Mouse (Mus musculus) CH12.LX (cell line): ENCODE measurements around the gene Gtsf2. TPM values are rescaled to one million over a fixed set of nuclear protein-coding genes. Genes with fewer than 3 reads are reported as not detected.
A peak's percentile ranks its signal among the peaks of the same experiment; 100 is the strongest.

Experiments
- DNase-seq: peaks from one replicate; pipeline ENCODE4 v3.0.0-alpha.2; 2013; ENCODE audit errors: extremely low read depth
- H3K27ac ChIP-seq: 2 replicates; pipeline ENCODE4 v1.5.1; 2012; ENCODE audit warnings: low read depth, mild to moderate bottlenecking, control low read depth, moderate library complexity; ENCODE audit not compliant: insufficient read depth
- H3K27me3 ChIP-seq: replicated peaks from 2 replicates; pipeline ENCODE3; 2012; ENCODE audit warnings: inconsistent platforms
- H3K36me3 ChIP-seq, 2 experiments: replicated peaks in 1 of 2; 2 replicates each; pipeline versions ENCODE3 to v1.6.1; 2012; ENCODE audit warnings: inconsistent platforms in 1 of 2, low read length in 1 of 2, mild to moderate bottlenecking in 1 of 2, mixed read lengths in 1 of 2, moderate library complexity in 1 of 2; ENCODE audit not compliant: control insufficient read depth in 1 of 2, insufficient read depth in 1 of 2
- H3K4me1 ChIP-seq, 2 experiments: 2 replicates each; pipeline ENCODE4 v1.6.1; 2012; ENCODE audit warnings: inconsistent platforms in 1 of 2, moderate library complexity in 1 of 2; ENCODE audit not compliant: insufficient read depth in 2 of 2, control insufficient read depth in 1 of 2
- H3K4me2 ChIP-seq: 2 replicates; pipeline ENCODE4 v1.6.1; 2012; ENCODE audit warnings: low read depth, mild to moderate bottlenecking, control low read depth; ENCODE audit not compliant: poor library complexity, insufficient read depth, severe bottlenecking
- H3K4me3 ChIP-seq, 3 experiments: fragments of 150-350 bp in 1 of 3; sonication (generic) in 1 of 3; replicated peaks in 1 of 3; 2 replicates each; pipeline versions ENCODE3 to v1.5.1; 2011 to 2012; ENCODE audit warnings: low read depth in 2 of 3, low read length in 2 of 3, mild to moderate bottlenecking in 2 of 3, moderate library complexity in 2 of 3, control low read depth in 1 of 3, improper control_type of control experiment in 1 of 3, inconsistent platforms in 1 of 3, mixed read lengths in 1 of 3; ENCODE audit not compliant: poor library complexity in 1 of 3
- H3K79me2 ChIP-seq: replicated peaks from 2 replicates; pipeline ENCODE4 v1.6.1; 2012; ENCODE audit warnings: mild to moderate bottlenecking, moderate library complexity; ENCODE audit not compliant: control insufficient read depth, poor library complexity, insufficient read depth, severe bottlenecking; ENCODE audit errors: extremely low read depth
- H3K9ac ChIP-seq: 2 replicates; pipeline ENCODE4 v1.6.1; 2012; ENCODE audit warnings: low read depth, mild to moderate bottlenecking, control low read depth, moderate library complexity; ENCODE audit not compliant: insufficient read depth
- H3K9me3 ChIP-seq: replicated peaks from 2 replicates; pipeline ENCODE3; 2012; ENCODE audit warnings: low read length, inconsistent platforms, mixed read lengths
- BHLHE40 ChIP-seq: IDR thresholded peaks from 2 replicates; pipeline ENCODE4 v1.6.1; 2011; ENCODE audit warnings: mild to moderate bottlenecking, low read depth, low read length, improper control_type of control experiment
- CHD2 ChIP-seq: IDR thresholded peaks from 2 replicates; pipeline ENCODE4 v1.6.1; 2011; ENCODE audit warnings: low read length, improper control_type of control experiment
- CTCF ChIP-seq, 2 experiments: IDR thresholded peaks in 1 of 2; conservative IDR thresholded peaks in 1 of 2; 2 replicates each; pipeline ENCODE4 v1.5.1; 2011 to 2012; ENCODE audit warnings: low read depth in 2 of 2, low read length in 2 of 2, improper control_type of control experiment in 1 of 2, inconsistent platforms in 1 of 2, mild to moderate bottlenecking in 1 of 2, moderate library complexity in 1 of 2
- E2F4 ChIP-seq: IDR thresholded peaks from 2 replicates; pipeline ENCODE4 v1.6.1; 2011; ENCODE audit warnings: low read depth, low read length, improper control_type of control experiment; ENCODE audit not compliant: insufficient replicate concordance
- ELF1 ChIP-seq: IDR thresholded peaks from 2 replicates; pipeline ENCODE4 v1.6.1; 2014; ENCODE audit warnings: low read depth, mild to moderate bottlenecking, inconsistent platforms, low read length, improper control_type of control experiment
- EP300 ChIP-seq: IDR thresholded peaks from 2 replicates; pipeline ENCODE4 v1.6.1; 2011; ENCODE audit warnings: low read length, improper control_type of control experiment
- HCFC1 ChIP-seq: IDR thresholded peaks from 2 replicates; pipeline ENCODE4 v1.6.1; 2012; ENCODE audit warnings: low read depth, mild to moderate bottlenecking, inconsistent platforms, low read length, improper control_type of control experiment
- JUND ChIP-seq: conservative IDR thresholded peaks from 2 replicates; pipeline ENCODE4 v1.6.1; 2011; ENCODE audit warnings: low read depth, low read length, improper control_type of control experiment
- KAT2A ChIP-seq: IDR thresholded peaks from 2 replicates; pipeline ENCODE4 v1.6.1; 2012; ENCODE audit warnings: low read length, improper control_type of control experiment, inconsistent platforms; ENCODE audit not compliant: insufficient replicate concordance
- MAFK ChIP-seq: IDR thresholded peaks from 2 replicates; pipeline ENCODE4 v1.6.1; 2011; ENCODE audit warnings: low read length, improper control_type of control experiment; ENCODE audit not compliant: insufficient replicate concordance
- MAX ChIP-seq: IDR thresholded peaks from 2 replicates; pipeline ENCODE4 v1.6.1; 2011; ENCODE audit warnings: low read length, improper control_type of control experiment
- MAZ ChIP-seq: IDR thresholded peaks from 2 replicates; pipeline ENCODE4 v1.6.1; 2012; ENCODE audit warnings: low read depth, mild to moderate bottlenecking, inconsistent platforms, low read length, improper control_type of control experiment, moderate library complexity
- MEF2A ChIP-seq: IDR thresholded peaks from 2 replicates; pipeline ENCODE4 v1.6.1; 2014; ENCODE audit warnings: low read depth, mild to moderate bottlenecking, inconsistent platforms, low read length, improper control_type of control experiment, borderline replicate concordance
- MYC ChIP-seq: IDR thresholded peaks from 2 replicates; pipeline ENCODE4 v1.6.1; 2011; ENCODE audit warnings: low read depth, mild to moderate bottlenecking, improper control_type of control experiment, low read length
- NELFE ChIP-seq: IDR thresholded peaks from 2 replicates; pipeline ENCODE4 v1.6.1; 2011; ENCODE audit warnings: low read depth, low read length, improper control_type of control experiment
- NRF1 ChIP-seq: IDR thresholded peaks from 2 replicates; pipeline ENCODE4 v1.6.1; 2014; ENCODE audit warnings: low read depth, mild to moderate bottlenecking, inconsistent platforms, low read length, improper control_type of control experiment, moderate library complexity
- POLR2A ChIP-seq: IDR thresholded peaks from 2 replicates; pipeline ENCODE4 v1.6.1; 2011; ENCODE audit warnings: low read depth, mild to moderate bottlenecking, improper control_type of control experiment, low read length
- POLR2AphosphoS2 ChIP-seq: IDR thresholded peaks from 2 replicates; pipeline ENCODE4 v1.6.1; 2011; ENCODE audit warnings: low read depth, low read length, improper control_type of control experiment
- RAD21 ChIP-seq: IDR thresholded peaks from 2 replicates; pipeline ENCODE4 v1.6.1; 2011; ENCODE audit warnings: low read depth, mild to moderate bottlenecking, low read length, improper control_type of control experiment, moderate library complexity
- SIN3A ChIP-seq: IDR thresholded peaks from 2 replicates; pipeline ENCODE4 v1.6.1; 2012; ENCODE audit warnings: low read length, improper control_type of control experiment, inconsistent platforms
- SMC3 ChIP-seq: IDR thresholded peaks from 2 replicates; pipeline ENCODE4 v1.6.1; 2011; ENCODE audit warnings: low read depth, low read length, improper control_type of control experiment
- TBP ChIP-seq: conservative IDR thresholded peaks from 2 replicates; pipeline ENCODE4 v1.6.1; 2011; ENCODE audit warnings: low read depth, low read length, improper control_type of control experiment
- ZC3H11A ChIP-seq: IDR thresholded peaks from 2 replicates; pipeline ENCODE4 v1.6.1; 2012; ENCODE audit warnings: low read depth, mild to moderate bottlenecking, inconsistent platforms, low read length, improper control_type of control experiment
- ZKSCAN1 ChIP-seq: IDR thresholded peaks from 2 replicates; pipeline ENCODE4 v1.6.1; 2012; ENCODE audit warnings: low read depth, inconsistent platforms, low read length, improper control_type of control experiment, borderline replicate concordance
- ZMIZ1 ChIP-seq: IDR thresholded peaks from 2 replicates; pipeline ENCODE4 v1.6.1; 2012; ENCODE audit warnings: low read depth, mild to moderate bottlenecking, inconsistent platforms, low read length, improper control_type of control experiment
- dilution Hi-C: fragments of 300-500 bp; cut with MboI; formaldehyde crosslinking; loops from 2 replicates; pipeline ENCODE4 v1.14.3; 2020; ENCODE audit warnings: low sequenced_read_pairs; ENCODE audit not compliant: extremely low pct_unique_long_range_greater_than_20kb, extremely low pct_ligation_motif_present
- in situ Hi-C: fragments of 300-500 bp; cut with MboI; formaldehyde crosslinking; loops from 3 replicates; pipeline ENCODE4 v1.14.3; 2019; ENCODE audit warnings: low sequenced_read_pairs, low pct_ligation_motif_present, low pct_unique_long_range_greater_than_20kb, mixed read lengths
- polyA plus RNA-seq: library from polyadenylated mRNA; unstranded; fragments of >175 nt; gene quantifications from 2 replicates; pipeline ENCODE4 v1.2.1, GENCODE M21; 2012; ENCODE audit warnings: low read depth; ENCODE audit not compliant: insufficient read length
- total RNA-seq, 2 experiments: library from RNA; depleted of rRNA; stranded (reverse); fragments of 300-350 nt in 1 of 2; fragments of >200 nt in 1 of 2; gene quantifications; 2 replicates each; pipeline ENCODE4 v1.2.3; 2012 to 2014

Gene Gtsf2
- total and polyA plus RNA-seq, 3 experiments = not detected

DNA sequence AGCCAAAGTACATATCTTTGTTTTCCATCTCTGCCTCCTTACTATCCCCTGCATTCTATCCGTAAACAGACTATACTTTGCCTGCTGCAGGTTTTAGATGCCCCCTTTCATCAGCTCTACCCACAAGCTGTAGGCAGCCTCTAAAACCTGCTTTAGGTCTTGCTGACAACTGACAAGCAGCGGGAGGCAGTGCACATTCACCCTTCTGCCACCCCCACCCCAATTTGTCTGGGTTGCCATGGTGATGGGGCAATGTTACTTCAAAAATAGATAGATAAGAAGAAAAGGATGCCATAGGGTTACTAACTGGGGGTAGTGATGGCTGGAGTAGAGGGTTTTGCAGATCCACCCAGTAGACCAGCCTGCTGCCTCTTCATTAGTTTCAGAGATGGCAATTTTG, 36.2 kb upstream of the Gtsf2 start:
- H3K36me3 ChIP-seq = peaks cover 83 to 96% of the 10 kb centered on the region in 2 experiments
- TF ChIP-seq ZMIZ1 = no peak
- TF ChIP-seq MAFK = no peak
- TF ChIP-seq RAD21 = no peak
- no peak for TF ChIP-seq NELFE
- no peak for TF ChIP-seq TBP
- no peak for TF ChIP-seq MYC
- no peak for TF ChIP-seq KAT2A
- TF ChIP-seq NRF1 = no peak
- no peak for TF ChIP-seq BHLHE40
- no peak for TF ChIP-seq CTCF (conservative IDR thresholded peaks at IDR 0.05 in 1 of 2, IDR thresholded peaks at IDR 0.05 in 1 of 2; ENCODE audit: low read depth in 2 of 2, low read length in 2 of 2)
- TF ChIP-seq E2F4 = no peak
- H3K4me2 ChIP-seq = no peak overlapping the region
- no peaks in the 10 kb centered on the region for H3K27me3 ChIP-seq
- H3K4me1 ChIP-seq = peaks cover 0 to 25% of the 10 kb centered on the region in 2 experiments; a peak in 2 of 4 replicates
- no peaks in the 10 kb centered on the region for H3K79me2 ChIP-seq
- dilution Hi-C loops = no loop called here
- no peak overlapping the region for H3K4me3 ChIP-seq
- H3K27ac ChIP-seq = no peak overlapping the region
- no peak for DNase-seq
- H3K9me3 ChIP-seq = no peaks in the 10 kb centered on the region
- H3K9ac ChIP-seq = no peak overlapping the region
- in situ Hi-C loops = no loop called here

DNA sequence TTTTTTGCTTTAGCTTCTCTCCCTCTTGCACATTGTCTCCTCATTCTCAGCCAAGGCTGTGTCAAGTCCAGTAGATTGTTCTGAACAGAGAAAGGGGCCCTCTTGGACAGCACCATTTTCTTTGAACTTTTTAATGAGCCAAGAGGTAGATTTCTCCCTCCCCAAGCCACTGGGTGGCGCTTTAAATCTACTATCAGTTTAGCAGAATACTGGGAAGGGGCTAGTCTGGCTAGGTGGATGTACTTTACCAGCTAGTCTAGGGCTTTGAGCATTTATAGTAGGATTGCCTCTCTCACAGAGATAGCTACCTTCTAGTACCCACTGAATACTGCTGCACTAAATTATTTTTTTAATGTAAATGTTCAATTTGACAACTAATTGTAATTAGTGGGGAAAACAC, 34.2 kb upstream of the Gtsf2 start:
- dilution Hi-C loops = no loop called here
- no peak overlapping the region for H3K9ac ChIP-seq

DNA sequence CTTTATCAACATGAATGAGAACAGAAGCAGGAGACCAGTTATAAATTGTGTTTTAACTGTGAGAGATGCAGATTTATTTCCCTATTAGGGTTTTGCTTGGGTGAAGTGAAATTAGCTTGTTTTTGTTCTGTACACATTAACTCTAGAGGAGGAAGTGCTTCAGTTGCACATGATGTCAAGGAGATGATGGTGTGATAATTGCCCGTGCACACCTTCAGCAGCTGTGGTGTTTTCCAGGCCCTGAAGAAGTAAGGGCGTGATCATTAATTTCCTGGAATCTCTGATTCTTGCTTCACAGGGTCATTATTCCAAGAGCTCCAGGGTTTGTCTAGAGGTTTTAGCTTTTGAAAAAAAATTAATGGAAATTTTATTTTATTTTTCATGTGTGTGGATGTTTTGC, 31.9 kb upstream of the Gtsf2 start:
- H3K4me2 ChIP-seq = no peak overlapping the region
- H3K9me3 ChIP-seq = no peaks in the 10 kb centered on the region
- dilution Hi-C loops = no loop called here
- no peak for DNase-seq
- no peak overlapping the region for H3K27ac ChIP-seq
- H3K9ac ChIP-seq = no peak overlapping the region
- H3K79me2 ChIP-seq = no peaks in the 10 kb centered on the region
- H3K4me3 ChIP-seq = no peak overlapping the region
- H3K36me3 ChIP-seq = peaks cover 82 to 97% of the 10 kb centered on the region in 2 experiments
- in situ Hi-C loops = no loop called here
- no peaks in the 10 kb centered on the region for H3K27me3 ChIP-seq
- no peak for TF ChIP-seq MAZ
- TF ChIP-seq HCFC1 = no peak
- TF ChIP-seq MAX = no peak
- TF ChIP-seq CHD2 = no peak
- no peak for TF ChIP-seq NELFE
- TF ChIP-seq SIN3A = no peak
- TF ChIP-seq ZC3H11A = no peak
- TF ChIP-seq POLR2AphosphoS2 = no peak
- TF ChIP-seq MEF2A = no peak
- TF ChIP-seq E2F4 = no peak
- no peak for TF ChIP-seq SMC3
- TF ChIP-seq POLR2A = no peak
- TF ChIP-seq ZKSCAN1 = no peak
- no peak for TF ChIP-seq EP300
- TF ChIP-seq JUND = no peak
- no peaks in the 10 kb centered on the region for H3K4me1 ChIP-seq

More for the DNA sequence above, 34.2 kb upstream of the Gtsf2 start:
- in situ Hi-C loops = no loop called here
- Histone ChIP-seq H3K27ac (no peak overlapping the region), H3K4me1 (peaks cover 0 to 8% of the 10 kb centered on the region in 2 experiments; a peak in 1 of 4 replicates), H3K9me3 (no peaks in the 10 kb centered on the region), H3K79me2 (no peaks in the 10 kb centered on the region), H3K4me2 (no peak overlapping the region), H3K27me3 (no peaks in the 10 kb centered on the region), H3K36me3 (peaks cover 85 to 97% of the 10 kb centered on the region in 2 experiments), H3K4me3 (no peak overlapping the region)
- peak; percentile 17 for DNase-seq
- TF ChIP-seq MEF2A (no peak), CTCF (conservative IDR thresholded peaks at IDR 0.05 in 1 of 2, IDR thresholded peaks at IDR 0.05 in 1 of 2; ENCODE audit: low read depth in 2 of 2, low read length in 2 of 2) (peak in 1 of 2 experiments; percentile 51; a peak in 2 of 4 replicates), RAD21 (peak; percentile 22), ELF1 (no peak), ZC3H11A (no peak)
